Mouse (Mus musculus): Measurements from ENCODE around the gene Epha1. TPM values are rescaled to one million over a fixed set of nuclear protein-coding genes. Genes with fewer than 3 reads are reported as not detected.
A peak's percentile ranks its signal among the peaks of the same experiment; 100 is the strongest.

The Epha1 gene
- polyA plus RNA-seq, 1 experiment from 2014 or later, result 3.1 TPM

DNA sequence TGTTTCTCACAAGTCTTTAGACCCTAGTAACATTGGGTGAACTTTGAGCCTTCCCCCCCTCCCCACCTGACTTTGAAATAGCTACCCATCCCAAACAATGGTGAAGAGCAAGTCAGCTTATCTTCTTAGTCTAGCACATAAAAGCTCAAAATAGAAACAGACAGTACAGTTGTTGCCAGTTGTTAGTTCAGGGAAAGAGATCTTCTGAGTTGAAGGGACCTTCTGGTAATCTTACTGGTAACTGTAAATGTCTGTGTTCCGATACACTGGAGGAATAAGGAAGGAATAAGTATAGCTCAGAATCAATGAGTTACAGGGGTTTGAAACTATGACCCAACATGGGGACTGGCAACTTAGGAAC is 20.6 kb downstream of the Epha1 start:
- Histone ChIP-seq H3K4me3 (ENCODE audit: low read length) (no peak overlapping the region), H3K9ac (ENCODE audit: low read depth, low read length) (no peak overlapping the region), H3K4me1 (ENCODE audit: control insufficient read depth, insufficient read depth, low read length) (peaks cover 29% of the 10 kb centered on the region), H3K27ac (ENCODE audit: low read depth, low read length) (no peak overlapping the region), H3K27me3 (ENCODE audit: control insufficient read depth, insufficient read depth, low read length) (no peaks in the 10 kb centered on the region), H3K36me3 (ENCODE audit: control insufficient read depth, insufficient read depth, low read length) (peaks cover 55% of the 10 kb centered on the region), H3K4me2 (replicated peaks; ENCODE audit: low read depth, low read length) (no peak overlapping the region), H3K9me3 (ENCODE audit: control insufficient read depth, low read length) (no peaks in the 10 kb centered on the region)
- 88% methylated on average over 1 of the region's 1 CpGs for WGBS
- ATAC-seq (ENCODE audit: low FRiP score, low TSS enrichment), result no peak

DNA sequence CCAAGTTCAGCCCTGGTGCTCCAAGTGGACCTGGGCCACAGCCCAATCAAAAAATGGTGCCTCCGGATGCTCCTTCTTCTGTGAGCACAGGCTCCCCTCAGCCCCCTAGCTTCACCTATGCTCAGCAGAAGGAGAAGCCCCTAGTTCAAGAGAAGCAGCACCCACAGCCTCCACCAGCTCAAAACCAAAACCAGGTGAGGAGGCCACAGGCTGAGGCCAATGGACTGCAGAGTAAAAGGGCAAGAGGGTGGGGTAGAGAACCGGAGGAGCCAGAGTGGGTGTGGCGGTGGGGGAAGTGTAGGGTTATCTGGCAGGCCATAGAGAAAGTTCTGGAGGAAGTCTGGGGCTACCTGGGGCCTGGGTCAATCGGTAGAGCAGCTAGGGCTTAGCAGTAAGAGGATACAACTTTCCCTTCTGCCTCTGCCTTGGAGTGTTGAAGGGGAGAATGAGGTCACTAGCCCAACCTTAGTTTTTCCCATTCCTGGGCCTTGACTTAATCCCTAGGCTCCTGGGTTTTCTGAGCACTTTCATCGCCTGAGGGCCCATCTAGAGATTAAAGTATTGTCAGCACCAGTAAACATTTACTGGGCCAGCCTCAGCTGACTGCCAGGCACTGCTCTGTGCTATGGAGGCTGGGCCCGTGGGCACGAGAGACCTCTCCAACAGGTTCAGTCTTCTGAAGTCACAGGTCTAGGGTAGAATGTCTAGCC is 21.1 kb downstream of the Epha1 start:
- ATAC-seq (ENCODE audit: low FRiP score, low TSS enrichment), result no peak
- Histone ChIP-seq H3K4me3 (ENCODE audit: low read length) (peak overlapping the region; percentile 85; the same call in 1 of the 2 replicates), H3K9me3 (ENCODE audit: control insufficient read depth, low read length) (no peaks in the 10 kb centered on the region), H3K27me3 (ENCODE audit: control insufficient read depth, insufficient read depth, low read length) (no peaks in the 10 kb centered on the region), H3K27ac (ENCODE audit: low read depth, low read length) (no peak overlapping the region), H3K4me1 (ENCODE audit: control insufficient read depth, insufficient read depth, low read length) (peaks cover 29% of the 10 kb centered on the region), H3K9ac (ENCODE audit: low read depth, low read length) (no peak overlapping the region), H3K36me3 (ENCODE audit: control insufficient read depth, insufficient read depth, low read length) (peaks cover 49% of the 10 kb centered on the region), H3K4me2 (replicated peaks; ENCODE audit: low read depth, low read length) (peak overlapping the region; percentile 73)
- 74% methylated on average over 7 of the region's 7 CpGs for WGBS

DNA sequence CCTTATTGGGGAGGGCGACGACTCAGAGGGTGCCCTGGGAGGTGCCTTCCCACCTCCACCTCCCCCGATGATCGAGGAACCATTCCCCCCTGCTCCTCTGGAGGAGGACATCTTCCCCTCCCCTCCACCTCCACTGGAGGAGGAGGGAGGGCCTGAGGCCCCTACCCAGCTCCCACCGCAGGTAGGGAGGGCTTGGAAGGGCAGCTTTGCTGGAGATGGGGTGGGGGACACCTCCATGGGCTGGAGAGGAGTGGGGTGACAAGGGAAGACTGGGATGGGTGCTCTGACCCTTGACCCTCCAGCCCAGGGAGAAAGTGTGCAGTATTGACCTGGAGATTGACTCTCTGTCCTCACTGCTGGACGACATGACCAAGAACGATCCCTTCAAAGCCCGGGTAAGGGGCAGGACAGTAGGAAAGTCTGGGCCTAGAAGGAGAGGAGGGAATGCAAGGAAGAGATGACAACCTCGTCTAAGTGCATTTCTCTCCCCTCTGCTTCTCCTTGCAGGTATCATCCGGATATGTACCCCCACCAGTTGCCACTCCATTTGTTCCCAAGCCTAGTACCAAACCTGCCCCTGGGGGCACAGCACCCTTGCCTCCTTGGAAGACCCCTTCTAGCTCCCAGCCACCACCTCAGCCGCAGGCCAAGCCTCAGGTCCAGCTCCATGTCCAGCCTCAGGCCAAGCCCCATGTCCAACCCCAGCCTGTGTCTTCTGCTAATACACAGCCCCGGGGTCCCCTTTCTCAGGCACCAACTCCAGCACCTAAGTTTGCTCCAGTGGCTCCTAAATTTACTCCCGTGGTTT is 21.9 kb downstream of the Epha1 start:
- peaks cover 42% of the 10 kb centered on the region for H3K36me3 ChIP-seq (ENCODE audit: control insufficient read depth, insufficient read depth, low read length)
- peaks cover 29% of the 10 kb centered on the region for H3K4me1 ChIP-seq (ENCODE audit: control insufficient read depth, insufficient read depth, low read length)
- no peaks in the 10 kb centered on the region for H3K27me3 ChIP-seq (ENCODE audit: control insufficient read depth, insufficient read depth, low read length)
- ATAC-seq (ENCODE audit: low FRiP score, low TSS enrichment), result no peak
- peak overlapping the region; percentile 85 for H3K4me3 ChIP-seq (ENCODE audit: low read length)
- H3K9ac ChIP-seq (ENCODE audit: low read depth, low read length), result peak overlapping the region; percentile 87
- 41% methylated on average over 13 of the region's 13 CpGs for WGBS
- peak overlapping the region; percentile 73 for H3K4me2 ChIP-seq (replicated peaks; ENCODE audit: low read depth, low read length)
- peak overlapping the region; percentile 97; the same call in 1 of the 2 replicates for H3K27ac ChIP-seq (ENCODE audit: low read depth, low read length)
- H3K9me3 ChIP-seq (ENCODE audit: control insufficient read depth, low read length), result no peaks in the 10 kb centered on the region

DNA sequence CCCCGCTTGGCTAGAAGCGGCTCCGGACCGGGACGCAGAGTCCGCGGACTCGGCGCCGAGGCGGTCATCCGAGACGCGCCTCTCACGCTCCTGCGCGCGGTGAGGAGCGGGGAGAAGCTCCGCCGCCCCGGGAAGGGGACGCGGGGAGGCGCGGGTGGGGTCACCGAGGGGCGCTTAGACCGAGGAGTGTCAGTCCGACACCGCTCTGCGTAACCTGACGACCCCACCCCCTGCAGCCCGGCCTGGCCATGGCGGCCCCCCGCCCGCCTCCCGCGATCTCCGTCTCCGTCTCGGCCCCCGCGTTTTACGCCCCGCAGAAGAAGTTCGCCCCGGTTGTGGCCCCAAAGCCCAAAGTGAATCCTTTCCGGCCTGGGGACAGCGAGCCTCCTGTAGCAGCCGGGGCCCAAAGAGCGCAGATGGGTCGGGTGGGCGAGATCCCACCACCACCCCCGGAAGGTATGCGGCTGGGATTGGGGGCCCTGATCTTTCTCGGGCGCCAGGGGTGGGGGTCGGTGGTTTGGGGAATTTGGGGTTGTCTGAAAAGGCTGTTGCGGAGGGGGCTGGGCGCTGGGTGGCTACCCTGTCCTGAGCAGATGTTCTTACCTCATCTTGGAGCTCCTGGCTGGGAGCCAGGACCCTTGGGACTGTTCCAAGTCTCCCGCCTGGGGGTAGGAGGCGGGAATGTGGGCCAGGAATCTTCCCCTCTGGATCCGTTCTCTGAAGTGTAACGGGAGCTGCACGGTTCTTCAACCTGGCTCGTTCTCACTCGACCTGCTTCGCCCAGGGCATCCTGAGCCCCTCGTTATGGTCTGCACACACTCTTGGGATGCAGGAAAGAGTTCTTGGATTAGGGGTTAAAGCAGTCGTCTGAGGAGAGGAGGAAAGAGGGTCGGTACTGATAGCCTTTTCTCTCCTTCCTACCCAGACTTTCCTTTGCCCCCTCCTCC is 22.8 kb downstream of the Epha1 start:
- peaks cover 33% of the 10 kb centered on the region for H3K36me3 ChIP-seq (ENCODE audit: control insufficient read depth, insufficient read depth, low read length)
- H3K4me1 ChIP-seq (ENCODE audit: control insufficient read depth, insufficient read depth, low read length), result peaks cover 29% of the 10 kb centered on the region
- peak overlapping the region; percentile 97 for H3K27ac ChIP-seq (ENCODE audit: low read depth, low read length)
- under 1% methylated on average over 52 of the region's 72 CpGs for WGBS
- H3K9ac ChIP-seq (ENCODE audit: low read depth, low read length), result peak overlapping the region; percentile 87
- H3K4me2 ChIP-seq (replicated peaks; ENCODE audit: low read depth, low read length), result peak overlapping the region; percentile 73
- H3K27me3 ChIP-seq (ENCODE audit: control insufficient read depth, insufficient read depth, low read length), result no peaks in the 10 kb centered on the region
- no peaks in the 10 kb centered on the region for H3K9me3 ChIP-seq (ENCODE audit: control insufficient read depth, low read length)
- ATAC-seq (ENCODE audit: low FRiP score, low TSS enrichment), result peak; percentile 66
- H3K4me3 ChIP-seq (ENCODE audit: low read length), result peak overlapping the region; percentile 85

DNA sequence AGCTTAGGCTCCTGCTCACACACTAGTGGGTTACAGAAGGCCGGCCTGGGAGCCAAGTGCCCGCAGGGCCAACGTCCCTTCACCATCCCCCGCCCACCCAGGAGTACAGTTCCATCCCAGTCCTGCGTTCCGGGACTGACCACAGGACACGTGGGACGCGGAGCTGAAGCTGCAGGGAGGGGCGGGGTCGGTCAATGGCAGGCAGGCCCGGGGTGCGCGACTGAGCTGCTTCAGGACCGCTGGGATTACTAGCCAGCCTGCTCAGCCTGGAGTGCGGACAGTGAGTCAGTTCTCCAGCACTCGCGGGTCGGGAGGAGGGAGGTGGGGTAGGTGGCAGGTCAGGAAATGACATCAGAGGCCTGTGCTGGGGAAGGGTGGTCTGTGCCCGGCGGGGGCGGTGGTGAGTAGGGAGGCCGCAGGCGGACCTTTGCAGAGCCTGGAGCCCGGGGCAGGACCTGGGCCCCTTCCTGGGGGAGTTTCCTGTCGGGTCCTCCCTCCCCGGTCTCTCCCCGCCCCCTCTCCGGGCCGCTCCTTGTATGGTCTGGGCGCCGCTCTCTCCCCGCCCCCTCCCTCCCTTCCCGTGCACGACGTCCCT is 23.5 kb downstream of the Epha1 start, which contains the start of gene Zyx:
Zyx (plus strand) TSS at position 205 of the 595 bp plus-strand sequence.
- Histone ChIP-seq H3K27me3 (ENCODE audit: control insufficient read depth, insufficient read depth, low read length) (no peaks in the 10 kb centered on the region), H3K27ac (ENCODE audit: low read depth, low read length) (peak within 1 kb of the TSS; percentile 97), H3K36me3 (ENCODE audit: control insufficient read depth, insufficient read depth, low read length) (peaks cover 26% of the 10 kb centered on the region), H3K4me2 (replicated peaks; ENCODE audit: low read depth, low read length) (peak within 1 kb of the TSS; percentile 73), H3K9me3 (ENCODE audit: control insufficient read depth, low read length) (no peaks in the 10 kb centered on the region), H3K9ac (ENCODE audit: low read depth, low read length) (peak within 1 kb of the TSS; percentile 87), H3K4me3 (ENCODE audit: low read length) (peak within 1 kb of the TSS; percentile 85), H3K4me1 (ENCODE audit: control insufficient read depth, insufficient read depth, low read length) (peaks cover 29% of the 10 kb centered on the region)
- ATAC-seq (ENCODE audit: low FRiP score, low TSS enrichment), result peak; percentile 94
- WGBS, result under 1% methylated on average over 26 of the region's 36 CpGs

DNA sequence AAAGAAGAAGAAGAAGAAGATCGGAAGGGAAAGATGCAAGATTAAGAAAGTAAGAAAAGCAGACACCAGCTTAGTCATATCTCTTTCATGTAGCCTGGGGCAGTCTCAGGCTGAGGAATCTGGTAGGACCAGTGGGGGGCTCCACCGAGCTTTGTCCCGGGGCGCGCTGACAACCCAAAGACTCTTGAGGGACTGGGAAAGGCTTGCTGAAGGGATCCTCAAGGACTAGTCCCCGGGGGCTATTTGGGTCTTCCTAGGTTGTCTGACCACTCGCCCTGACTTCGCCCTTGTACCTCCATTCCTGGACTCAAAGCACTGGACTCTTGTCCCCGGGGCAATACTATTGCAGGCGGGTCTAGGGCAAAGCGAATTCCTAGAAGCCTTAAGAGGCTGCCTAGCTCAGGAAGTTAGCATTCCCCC is 24.1 kb downstream of the Epha1 start:
- peak overlapping the region; percentile 97 for H3K27ac ChIP-seq (ENCODE audit: low read depth, low read length)
- peaks cover 22% of the 10 kb centered on the region for H3K36me3 ChIP-seq (ENCODE audit: control insufficient read depth, insufficient read depth, low read length)
- no peaks in the 10 kb centered on the region for H3K9me3 ChIP-seq (ENCODE audit: control insufficient read depth, low read length)
- H3K4me1 ChIP-seq (ENCODE audit: control insufficient read depth, insufficient read depth, low read length), result peaks cover 29% of the 10 kb centered on the region
- peak overlapping the region; percentile 87 for H3K9ac ChIP-seq (ENCODE audit: low read depth, low read length)
- peak overlapping the region; percentile 85 for H3K4me3 ChIP-seq (ENCODE audit: low read length)
- H3K27me3 ChIP-seq (ENCODE audit: control insufficient read depth, insufficient read depth, low read length), result no peaks in the 10 kb centered on the region
- peak overlapping the region; percentile 73 for H3K4me2 ChIP-seq (replicated peaks; ENCODE audit: low read depth, low read length)
- 1% methylated on average over 11 of the region's 11 CpGs for WGBS
- peak; percentile 16 for ATAC-seq (ENCODE audit: low FRiP score, low TSS enrichment)

DNA sequence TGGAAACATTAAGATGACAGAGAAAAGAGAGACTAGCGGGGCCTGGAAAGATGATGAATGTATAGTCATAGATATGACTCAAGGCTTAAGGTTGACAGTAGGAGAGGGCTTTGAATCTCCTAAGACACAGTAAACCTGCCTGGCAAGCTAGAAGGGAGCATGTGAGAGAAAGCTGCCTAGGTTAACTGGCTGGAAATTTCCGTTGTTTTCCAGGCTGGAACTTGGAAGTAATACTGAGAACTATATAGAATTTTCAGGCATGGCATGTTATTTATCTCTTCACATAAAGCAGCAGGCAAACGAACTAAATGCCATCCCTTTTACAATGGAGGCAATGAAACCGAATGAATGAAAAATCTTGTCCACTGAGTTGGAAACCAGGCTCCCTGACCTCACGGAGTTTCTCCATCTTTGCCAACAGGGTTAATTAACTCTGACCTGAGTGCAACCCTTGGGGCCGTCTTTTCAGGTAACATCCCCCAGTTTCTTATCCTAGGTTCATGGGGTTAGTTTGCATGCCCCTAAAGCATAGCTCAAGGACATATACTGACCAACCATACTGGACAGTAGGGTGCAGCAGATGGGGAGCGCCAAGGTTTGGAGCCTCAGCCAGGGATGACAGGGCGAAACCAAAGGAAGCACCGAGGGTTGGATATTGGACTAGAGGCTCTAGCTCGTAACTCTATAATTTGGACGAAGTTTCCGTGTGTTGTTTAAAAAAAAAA is 24.6 kb downstream of the Epha1 start:
- peaks cover 28% of the 10 kb centered on the region for H3K4me1 ChIP-seq (ENCODE audit: control insufficient read depth, insufficient read depth, low read length)
- no peaks in the 10 kb centered on the region for H3K9me3 ChIP-seq (ENCODE audit: control insufficient read depth, low read length)
- H3K27ac ChIP-seq (ENCODE audit: low read depth, low read length), result no peak overlapping the region
- peaks cover 20% of the 10 kb centered on the region for H3K36me3 ChIP-seq (ENCODE audit: control insufficient read depth, insufficient read depth, low read length)
- H3K4me3 ChIP-seq (ENCODE audit: low read length), result peak overlapping the region; percentile 85; the same call in 1 of the 2 replicates
- no peak for ATAC-seq (ENCODE audit: low FRiP score, low TSS enrichment)
- WGBS, result 31% methylated on average over 12 of the region's 12 CpGs
- H3K4me2 ChIP-seq (replicated peaks; ENCODE audit: low read depth, low read length), result peak overlapping the region; percentile 73
- H3K9ac ChIP-seq (ENCODE audit: low read depth, low read length), result no peak overlapping the region; the same call in 1 of the 2 replicates
- H3K27me3 ChIP-seq (ENCODE audit: control insufficient read depth, insufficient read depth, low read length), result no peaks in the 10 kb centered on the region

DNA sequence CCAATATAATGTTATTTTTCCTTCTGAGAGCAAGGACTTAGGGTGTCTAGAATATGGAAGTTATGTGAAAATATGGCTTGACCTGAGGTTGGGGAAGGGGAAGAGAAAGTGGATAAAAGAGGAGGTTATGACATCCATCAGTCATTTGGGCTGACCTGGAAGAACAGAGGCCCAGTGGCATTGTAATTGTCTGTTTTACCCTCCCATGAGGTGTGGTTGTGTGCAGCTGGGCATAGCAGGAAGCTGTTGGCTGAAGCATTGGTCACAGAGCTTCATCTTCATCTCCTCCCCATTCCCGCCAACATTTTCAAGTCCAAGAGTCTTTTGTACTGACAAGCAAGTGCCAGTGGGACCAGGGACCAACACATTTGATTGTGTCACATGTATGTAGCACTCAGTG is 28.8 kb downstream of the Epha1 start:
- no peak for ATAC-seq (ENCODE audit: low FRiP score, low TSS enrichment)
- no peaks in the 10 kb centered on the region for H3K36me3 ChIP-seq (ENCODE audit: control insufficient read depth, insufficient read depth, low read length)
- WGBS, result 65% methylated on average over 1 of the region's 1 CpGs
- no peaks in the 10 kb centered on the region for H3K9me3 ChIP-seq (ENCODE audit: control insufficient read depth, low read length)
- H3K4me2 ChIP-seq (replicated peaks; ENCODE audit: low read depth, low read length), result no peak overlapping the region
- peaks cover 3% of the 10 kb centered on the region; the same call in 1 of the 2 replicates for H3K4me1 ChIP-seq (ENCODE audit: control insufficient read depth, insufficient read depth, low read length)
- no peak overlapping the region for H3K27ac ChIP-seq (ENCODE audit: low read depth, low read length)
- no peak overlapping the region for H3K4me3 ChIP-seq (ENCODE audit: low read length)
- H3K9ac ChIP-seq (ENCODE audit: low read depth, low read length), result no peak overlapping the region
- H3K27me3 ChIP-seq (ENCODE audit: control insufficient read depth, insufficient read depth, low read length), result no peaks in the 10 kb centered on the region

Measured in kidney, embryonic 14.5 days (tissue).